Mouse (Mus musculus): ENCODE measurements around the gene Ace3. TPM values are rescaled to one million over a fixed set of nuclear protein-coding genes. Genes with fewer than 3 reads are reported as not detected.

Gene Ace3
- polyA plus RNA-seq, 2 experiments: not detected

- no peak overlapping the region for H3K9ac ChIP-seq (ENCODE audit: low read depth, low read length, severe bottlenecking)
- WGBS: 65% methylated on average over 6 of the region's 6 CpGs
- no peak overlapping the region for H3K4me3 ChIP-seq (replicated peaks; ENCODE audit: low read length)
- ATAC-seq (ENCODE audit: low FRiP score, low read depth) (no peak), DNase-seq (ENCODE audit: low spot score) (no peak)
- H3K4me2 ChIP-seq (replicated peaks; ENCODE audit: low read depth, low read length, severe bottlenecking): no peak overlapping the region
- no peaks in the 10 kb centered on the region for H3K9me3 ChIP-seq (ENCODE audit: control insufficient read depth, low read length)
- no peak overlapping the region for H3K27ac ChIP-seq (replicated peaks; ENCODE audit: low read depth, low read length)
- no peaks in the 10 kb centered on the region for H3K27me3 ChIP-seq (ENCODE audit: control insufficient read depth, insufficient read depth, low read length)
- no peak for TF ChIP-seq POLR2A (IDR thresholded peaks at IDR 0.05; ENCODE audit: borderline replicate concordance, extremely low read depth, insufficient read depth, insufficient read length)
- no peaks in the 10 kb centered on the region for H3K4me1 ChIP-seq (ENCODE audit: control insufficient read depth, insufficient read depth, low read length)
- no peaks in the 10 kb centered on the region for H3K36me3 ChIP-seq (ENCODE audit: control insufficient read depth, insufficient read depth, low read length)
These were observed 37.0 kb upstream of the Ace3 start for GRCm38 (mm10) chr11:105957501-105957900.

GRCm38 (mm10) chr11:105958566-105958965 lies 35.9 kb upstream of the Ace3 start:
- H3K9me3 ChIP-seq (ENCODE audit: control insufficient read depth, low read length): no peaks in the 10 kb centered on the region
- no peaks in the 10 kb centered on the region for H3K27me3 ChIP-seq (ENCODE audit: control insufficient read depth, insufficient read depth, low read length)
- H3K9ac ChIP-seq (ENCODE audit: low read depth, low read length, severe bottlenecking): no peak overlapping the region
- WGBS: 56% methylated on average over 1 of the region's 1 CpGs
- H3K27ac ChIP-seq (replicated peaks; ENCODE audit: low read depth, low read length): no peak overlapping the region
- no peak overlapping the region for H3K4me2 ChIP-seq (replicated peaks; ENCODE audit: low read depth, low read length, severe bottlenecking)
- DNase-seq (ENCODE audit: low spot score) (no peak), ATAC-seq (ENCODE audit: low FRiP score, low read depth) (no peak)
- H3K4me3 ChIP-seq (replicated peaks; ENCODE audit: low read length): no peak overlapping the region
- no peaks in the 10 kb centered on the region for H3K4me1 ChIP-seq (ENCODE audit: control insufficient read depth, insufficient read depth, low read length)
- no peak for TF ChIP-seq POLR2A (IDR thresholded peaks at IDR 0.05; ENCODE audit: borderline replicate concordance, extremely low read depth, insufficient read depth, insufficient read length)
- H3K36me3 ChIP-seq (ENCODE audit: control insufficient read depth, insufficient read depth, low read length): no peaks in the 10 kb centered on the region

- H3K4me3 ChIP-seq (replicated peaks; ENCODE audit: low read length): no peak overlapping the region
- no peak for TF ChIP-seq POLR2A (IDR thresholded peaks at IDR 0.05; ENCODE audit: borderline replicate concordance, extremely low read depth, insufficient read depth, insufficient read length)
- no peak overlapping the region for H3K4me2 ChIP-seq (replicated peaks; ENCODE audit: low read depth, low read length, severe bottlenecking)
- H3K36me3 ChIP-seq (ENCODE audit: control insufficient read depth, insufficient read depth, low read length): no peaks in the 10 kb centered on the region
- WGBS: 63% methylated on average over 17 of the region's 17 CpGs
- H3K27me3 ChIP-seq (ENCODE audit: control insufficient read depth, insufficient read depth, low read length): no peaks in the 10 kb centered on the region
- H3K4me1 ChIP-seq (ENCODE audit: control insufficient read depth, insufficient read depth, low read length): no peaks in the 10 kb centered on the region
- DNase-seq (ENCODE audit: low spot score) (no peak), ATAC-seq (ENCODE audit: low FRiP score, low read depth) (no peak)
- no peak overlapping the region for H3K9ac ChIP-seq (ENCODE audit: low read depth, low read length, severe bottlenecking)
- H3K9me3 ChIP-seq (ENCODE audit: control insufficient read depth, low read length): no peaks in the 10 kb centered on the region
- no peak overlapping the region for H3K27ac ChIP-seq (replicated peaks; ENCODE audit: low read depth, low read length)
These were observed 35.1 kb upstream of the Ace3 start for GRCm38 (mm10) chr11:105959355-105959754.

- Histone ChIP-seq H3K9me3 (ENCODE audit: control insufficient read depth, low read length) (no peaks in the 10 kb centered on the region), H3K9ac (ENCODE audit: low read depth, low read length, severe bottlenecking) (no peak overlapping the region), H3K27me3 (ENCODE audit: control insufficient read depth, insufficient read depth, low read length) (peaks cover 25% of the 10 kb centered on the region), H3K36me3 (ENCODE audit: control insufficient read depth, insufficient read depth, low read length) (no peaks in the 10 kb centered on the region), H3K4me2 (replicated peaks; ENCODE audit: low read depth, low read length, severe bottlenecking) (no peak overlapping the region), H3K4me1 (ENCODE audit: control insufficient read depth, insufficient read depth, low read length) (no peaks in the 10 kb centered on the region), H3K27ac (replicated peaks; ENCODE audit: low read depth, low read length) (no peak overlapping the region), H3K4me3 (replicated peaks; ENCODE audit: low read length) (no peak overlapping the region)
- no peak for DNase-seq (ENCODE audit: low spot score)
- 65% methylated on average over 5 of the region's 5 CpGs for WGBS
- ATAC-seq (ENCODE audit: low FRiP score, low read depth): no peak
- TF ChIP-seq POLR2A (IDR thresholded peaks at IDR 0.05; ENCODE audit: borderline replicate concordance, extremely low read depth, insufficient read depth, insufficient read length): no peak
These were observed 29.8 kb upstream of the Ace3 start for GRCm38 (mm10) chr11:105964691-105965090.

- H3K36me3 ChIP-seq (ENCODE audit: control insufficient read depth, insufficient read depth, low read length): no peaks in the 10 kb centered on the region
These were observed 28.2 kb upstream of the Ace3 start for GRCm38 (mm10) chr11:105966288-105966687.

More at GRCm38 (mm10) chr11:105966288-105966687, 28.2 kb upstream of the Ace3 start:
- Histone ChIP-seq H3K4me3 (replicated peaks; ENCODE audit: low read length) (no peak overlapping the region), H3K9me3 (ENCODE audit: control insufficient read depth, low read length) (no peaks in the 10 kb centered on the region), H3K4me2 (replicated peaks; ENCODE audit: low read depth, low read length, severe bottlenecking) (no peak overlapping the region), H3K9ac (ENCODE audit: low read depth, low read length, severe bottlenecking) (no peak overlapping the region), H3K27ac (replicated peaks; ENCODE audit: low read depth, low read length) (no peak overlapping the region), H3K27me3 (ENCODE audit: control insufficient read depth, insufficient read depth, low read length) (peaks cover 25% of the 10 kb centered on the region), H3K4me1 (ENCODE audit: control insufficient read depth, insufficient read depth, low read length) (no peaks in the 10 kb centered on the region)
- 67% methylated on average over 4 of the region's 4 CpGs for WGBS
- ATAC-seq (ENCODE audit: low FRiP score, low read depth) (no peak), DNase-seq (ENCODE audit: low spot score) (no peak)
- TF ChIP-seq POLR2A (IDR thresholded peaks at IDR 0.05; ENCODE audit: borderline replicate concordance, extremely low read depth, insufficient read depth, insufficient read length): no peak
